Mouse (Mus musculus) kidney, postnatal 36 days (tissue): ENCODE results near the gene Agr3.

Experiments used
- DNase-seq, 2 experiments: peaks; one replicate each; pipeline ENCODE4 v3.0.0; 2021 to 2022; ENCODE audit warnings: mixed read lengths in 2 of 2

Gene Agr3

GRCm38 (mm10) chr12:35984743-35985142 is 59.3 kb downstream of the Agr3 start:
- no peak for DNase-seq

GRCm38 (mm10) chr12:35992711-35993110 is 67.3 kb downstream of the Agr3 start, which contains the start of gene Agr2:
Gene Agr2 (plus strand): TSS chr12:35992907.
- DNase-seq: no peak

- DNase-seq: no peak
Observed at GRCm38 (mm10) chr12:35993583-35993982, 68.2 kb downstream of the Agr3 start.

- DNase-seq: no peak
Observed at GRCm38 (mm10) chr12:35994098-35994497, 68.7 kb downstream of the Agr3 start.

- peak; percentile 35 to 44 for DNase-seq
Observed at GRCm38 (mm10) chr12:35995799-35996198, 70.4 kb downstream of the Agr3 start.
